Mouse (Mus musculus) embryonic facial prominence, embryonic 12.5 days (tissue): ENCODE results near the gene Muc5b. TPM values are rescaled to one million over a fixed set of nuclear protein-coding genes. Genes with fewer than 3 reads are reported as not detected.

ENCODE experiments used
- ATAC-seq: fragments of 200-750 bp; cut with Nextera tagmentation; 2 replicates; pipeline ENCODE4 v1.8.0; 2017; ENCODE audit not compliant: insufficient number of reproducible peaks, insufficient read depth, low FRiP score, low TSS enrichment
- H3K27ac ChIP-seq: fragments of 300-500 bp; sonication (generic); 2 replicates; pipeline ENCODE4 v1.5.1; 2016; ENCODE audit warnings: mild to moderate bottlenecking
- H3K27me3 ChIP-seq: fragments of 300-500 bp; sonication (generic); 2 replicates; pipeline ENCODE4 v1.6.1; 2016; ENCODE audit warnings: mild to moderate bottlenecking, moderate library complexity
- H3K36me3 ChIP-seq: fragments of 300-500 bp; sonication (generic); 2 replicates; pipeline ENCODE4 v1.6.1; 2016; ENCODE audit warnings: mild to moderate bottlenecking
- H3K4me1 ChIP-seq: fragments of 300-500 bp; sonication (generic); 2 replicates; pipeline ENCODE4 v1.6.1; 2016
- H3K4me2 ChIP-seq: fragments of 300-500 bp; sonication (generic); replicated peaks from 2 replicates; pipeline ENCODE4 v1.6.1; 2016; ENCODE audit warnings: mild to moderate bottlenecking, moderate library complexity
- H3K4me3 ChIP-seq: fragments of 300-500 bp; sonication (generic); 2 replicates; pipeline ENCODE4 v1.5.1; 2016; ENCODE audit warnings: mild to moderate bottlenecking
- H3K9ac ChIP-seq: fragments of 300-500 bp; sonication (generic); 2 replicates; pipeline ENCODE4 v1.6.1; 2016; ENCODE audit warnings: mild to moderate bottlenecking, moderate library complexity
- H3K9me3 ChIP-seq: fragments of 300-500 bp; sonication (generic); 2 replicates; pipeline ENCODE4 v1.6.1; 2016; ENCODE audit warnings: mild to moderate bottlenecking, moderate library complexity
- WGBS: fragments of 180-500 bp; shearing (Covaris S2); methylation state at CpG from one replicate; pipeline ENCODE4 v1.1.7; 2016; 5-methylcytosine and 5-hydroxymethylcytosine counted together
- polyA plus RNA-seq: library from polyadenylated mRNA; unstranded; fragments of >200 nt; fragmentation: Nextera tagmentation; extraction: Ambion mirVana; gene quantifications from 2 replicates; pipeline ENCODE4 v1.2.1, GENCODE M21; 2016

Muc5b gene
- polyA plus RNA-seq, 1 experiment from 2014 or later: 0.03 TPM

DNA sequence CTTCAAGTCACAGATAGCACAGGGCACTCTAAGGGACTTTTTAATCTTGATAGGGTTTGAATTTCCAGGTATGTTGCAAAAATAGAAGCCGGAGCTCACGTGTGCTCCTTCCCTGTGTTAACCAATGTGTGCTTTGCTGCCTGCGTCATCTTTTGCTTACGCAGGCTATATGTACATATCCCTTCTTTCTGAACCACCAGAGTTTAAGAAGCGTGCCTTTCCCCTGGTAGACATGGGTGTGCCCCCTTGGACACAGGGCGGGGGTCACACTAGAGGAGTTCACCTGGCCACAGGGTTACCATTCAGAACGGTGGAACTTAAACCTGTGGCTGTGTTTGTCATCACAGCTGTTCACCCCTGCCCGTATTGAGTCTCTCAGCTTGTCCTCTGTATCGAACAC lies 14.5 kb upstream of the Muc5b start:
- 85% methylated on average over 9 of the region's 9 CpGs for WGBS
- peaks cover 5% of the 10 kb centered on the region; the same call in 1 of the 2 replicates for H3K4me1 ChIP-seq
- H3K27me3 ChIP-seq: no peaks in the 10 kb centered on the region
- no peak for ATAC-seq
- H3K9me3 ChIP-seq: no peaks in the 10 kb centered on the region
- no peak overlapping the region for H3K9ac ChIP-seq
- H3K4me3 ChIP-seq: no peak overlapping the region
- no peaks in the 10 kb centered on the region for H3K36me3 ChIP-seq
- H3K4me2 ChIP-seq: no peak overlapping the region
- H3K27ac ChIP-seq: no peak overlapping the region

DNA sequence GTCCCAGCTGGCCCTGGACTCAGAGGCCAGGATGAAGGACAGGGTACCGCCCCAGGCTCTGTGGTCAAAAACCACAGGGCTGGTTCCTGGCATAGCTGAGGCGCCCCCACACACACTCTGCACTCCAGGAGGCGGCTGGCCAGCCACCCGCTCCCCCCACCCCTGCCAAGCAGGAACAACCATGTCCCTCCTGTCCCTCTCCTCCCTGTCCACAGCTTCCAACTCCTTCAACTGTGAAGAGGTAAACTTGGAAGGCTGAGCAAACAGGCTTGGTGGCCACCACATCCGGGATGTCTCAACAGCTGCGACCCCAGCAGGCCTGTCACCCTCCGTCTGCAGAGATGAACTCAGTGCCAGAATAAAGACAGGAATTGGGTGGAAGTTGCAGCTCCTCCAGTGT lies 2.9 kb upstream of the Muc5b start:
- Histone ChIP-seq H3K9ac (no peak overlapping the region), H3K9me3 (no peaks in the 10 kb centered on the region), H3K36me3 (no peaks in the 10 kb centered on the region), H3K27ac (no peak overlapping the region), H3K4me1 (no peaks in the 10 kb centered on the region), H3K4me3 (no peak overlapping the region), H3K27me3 (no peaks in the 10 kb centered on the region), H3K4me2 (no peak overlapping the region)
- no peak for ATAC-seq
- WGBS: 83% methylated on average over 7 of the region's 7 CpGs

DNA sequence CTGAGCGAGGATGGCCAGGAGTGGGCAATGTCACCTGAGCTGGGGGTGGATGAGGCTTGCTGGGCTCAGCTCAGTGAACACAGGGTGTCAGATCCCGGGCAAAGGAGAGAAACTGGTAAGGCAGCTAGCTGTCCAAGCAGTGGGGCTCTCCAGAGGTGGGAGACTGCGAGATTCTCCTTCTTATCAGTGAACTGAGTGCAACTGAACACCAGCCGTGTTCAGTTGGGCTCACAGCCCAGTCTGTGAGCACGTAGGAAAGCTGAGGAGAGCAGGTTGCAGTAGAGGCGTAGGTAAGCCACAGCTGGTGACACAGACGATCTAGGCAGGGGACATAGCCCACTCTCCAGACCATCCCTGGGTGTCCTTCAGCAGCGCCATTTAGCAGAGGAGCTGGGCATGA lies 2.4 kb upstream of the Muc5b start:
- ATAC-seq: no peak
- no peaks in the 10 kb centered on the region for H3K4me1 ChIP-seq

DNA sequence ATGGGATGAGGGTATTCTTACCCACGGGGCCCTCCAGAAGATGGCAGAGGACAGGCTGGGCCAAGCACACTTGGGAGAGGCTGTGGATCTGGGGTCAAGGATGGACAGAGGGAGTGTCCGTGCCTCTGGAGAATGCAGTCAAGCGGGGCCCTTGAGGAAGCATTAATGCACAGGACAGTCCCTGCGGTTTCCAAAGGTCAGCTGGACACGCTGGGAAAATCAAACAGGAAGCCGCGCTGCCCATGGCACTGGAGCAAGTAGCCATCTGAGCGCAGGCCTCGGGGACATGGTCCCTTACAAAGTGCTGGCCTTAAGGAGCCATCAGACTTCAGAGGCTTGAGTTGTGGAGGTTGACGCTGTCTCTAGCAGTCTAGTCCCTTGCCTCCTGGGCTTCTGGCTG lies 1.5 kb downstream of the Muc5b start:
- no peak for ATAC-seq
- H3K9me3 ChIP-seq: no peaks in the 10 kb centered on the region
- no peak overlapping the region for H3K4me2 ChIP-seq
- no peak overlapping the region for H3K27ac ChIP-seq
- 77% methylated on average over 10 of the region's 10 CpGs for WGBS
- H3K36me3 ChIP-seq: no peaks in the 10 kb centered on the region
- H3K4me3 ChIP-seq: no peak overlapping the region
- no peaks in the 10 kb centered on the region for H3K4me1 ChIP-seq
- H3K27me3 ChIP-seq: no peaks in the 10 kb centered on the region
- no peak overlapping the region for H3K9ac ChIP-seq

More for the DNA sequence above, 2.4 kb upstream of the Muc5b start:
- Histone ChIP-seq H3K4me3 (no peak overlapping the region), H3K36me3 (no peaks in the 10 kb centered on the region), H3K9ac (no peak overlapping the region), H3K27ac (no peak overlapping the region), H3K9me3 (no peaks in the 10 kb centered on the region), H3K4me2 (no peak overlapping the region), H3K27me3 (no peaks in the 10 kb centered on the region)
- 70% methylated on average over 8 of the region's 8 CpGs for WGBS

DNA sequence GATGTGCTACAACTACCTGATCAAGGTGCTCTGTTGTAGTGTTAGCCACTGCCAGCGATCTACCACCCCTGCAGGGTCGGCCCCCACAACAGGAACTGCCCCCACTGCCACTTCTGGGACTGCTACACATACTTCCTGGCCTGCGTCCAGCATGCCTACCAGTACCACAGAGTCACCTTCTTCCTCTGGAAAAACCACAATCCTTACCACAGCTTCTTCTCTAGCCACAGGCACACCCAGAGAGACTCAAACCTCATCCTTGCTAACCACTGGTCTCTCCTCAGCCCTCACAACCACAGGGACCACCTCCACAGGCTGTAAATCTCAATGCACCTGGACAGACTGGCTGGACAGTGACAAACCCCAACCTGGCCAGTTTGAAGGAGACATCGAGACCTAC lies 22.2 kb downstream of the Muc5b start:
- H3K9me3 ChIP-seq: no peaks in the 10 kb centered on the region
- WGBS: 83% methylated on average over 4 of the region's 4 CpGs
- H3K27ac ChIP-seq: no peak overlapping the region
- H3K27me3 ChIP-seq: no peaks in the 10 kb centered on the region
- no peak for ATAC-seq
- H3K4me1 ChIP-seq: no peaks in the 10 kb centered on the region
- no peak overlapping the region for H3K4me2 ChIP-seq
- H3K4me3 ChIP-seq: no peak overlapping the region
- H3K36me3 ChIP-seq: no peaks in the 10 kb centered on the region
- no peak overlapping the region for H3K9ac ChIP-seq

DNA sequence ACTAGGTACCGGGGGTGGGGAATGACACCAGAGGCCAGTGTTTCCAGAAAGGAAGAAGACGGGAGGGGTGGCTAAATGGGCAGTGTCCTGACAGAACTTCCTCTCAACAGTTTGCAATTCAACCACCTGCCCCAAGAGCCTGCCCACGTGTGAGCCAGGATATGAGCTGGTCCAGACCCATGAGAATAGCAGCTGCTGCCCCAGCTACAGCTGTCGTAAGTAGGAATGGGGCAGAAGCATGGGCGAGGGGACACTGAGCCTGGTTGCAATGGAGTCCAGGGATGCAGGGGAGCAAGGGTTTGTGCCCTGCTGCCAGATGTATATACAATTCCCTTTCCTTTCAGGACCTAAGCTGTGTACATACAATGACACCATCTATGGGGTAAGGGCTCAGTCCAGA lies 30.8 kb downstream of the Muc5b start:
- Histone ChIP-seq H3K27me3 (no peaks in the 10 kb centered on the region), H3K9me3 (no peaks in the 10 kb centered on the region), H3K4me2 (no peak overlapping the region), H3K36me3 (peaks cover 22% of the 10 kb centered on the region), H3K4me3 (no peak overlapping the region), H3K27ac (no peak overlapping the region), H3K4me1 (no peaks in the 10 kb centered on the region), H3K9ac (no peak overlapping the region)
- WGBS: 72% methylated on average over 5 of the region's 5 CpGs
- ATAC-seq: no peak

DNA sequence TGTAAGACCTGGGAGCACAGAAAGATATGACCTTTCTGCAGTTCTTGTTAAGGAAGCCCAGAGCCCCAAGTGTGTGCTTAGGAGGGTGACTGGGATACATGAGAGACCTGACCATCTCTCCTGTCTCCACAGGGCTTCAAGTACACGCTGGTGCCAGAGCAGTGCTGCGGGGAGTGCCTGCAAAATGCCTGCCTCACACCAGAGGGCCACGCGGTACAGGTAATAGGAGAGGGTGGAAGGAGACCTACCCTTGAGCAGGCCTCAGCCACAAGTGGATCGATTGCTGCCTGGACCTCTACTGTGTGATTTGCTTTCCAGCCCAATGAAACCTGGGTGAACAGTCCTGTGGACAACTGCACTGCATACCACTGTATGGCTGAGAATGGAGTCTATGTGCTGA lies 31.7 kb downstream of the Muc5b start:
- Histone ChIP-seq H3K36me3 (peaks cover 28% of the 10 kb centered on the region), H3K9ac (no peak overlapping the region), H3K4me2 (no peak overlapping the region), H3K4me3 (no peak overlapping the region), H3K27ac (no peak overlapping the region), H3K4me1 (no peaks in the 10 kb centered on the region), H3K9me3 (no peaks in the 10 kb centered on the region), H3K27me3 (no peaks in the 10 kb centered on the region)
- no peak for ATAC-seq
- WGBS: 73% methylated on average over 5 of the region's 5 CpGs

DNA sequence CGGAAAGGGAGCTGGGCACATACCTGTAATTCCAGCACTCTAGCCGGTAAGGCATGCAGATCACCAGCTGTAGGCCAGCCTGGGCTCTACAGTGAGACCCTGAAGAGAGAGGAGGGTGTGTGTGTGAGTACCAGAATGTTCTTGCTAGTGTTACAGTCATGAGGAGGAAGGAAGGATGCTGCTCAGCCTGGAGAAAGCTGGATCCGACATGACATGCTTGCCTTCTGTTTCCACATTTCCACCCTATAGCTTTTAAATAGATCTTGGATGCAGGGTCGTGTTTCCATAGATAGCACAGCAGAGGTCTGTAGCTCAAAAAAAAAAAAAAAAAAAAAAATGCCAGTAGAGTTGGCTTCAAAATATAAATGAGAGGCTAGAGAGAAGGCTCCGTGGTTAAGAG lies 36.0 kb downstream of the Muc5b start:
- 85% methylated on average over 5 of the region's 5 CpGs for WGBS
- H3K4me1 ChIP-seq: no peaks in the 10 kb centered on the region
- no peaks in the 10 kb centered on the region for H3K27me3 ChIP-seq
- H3K9ac ChIP-seq: no peak overlapping the region
- H3K9me3 ChIP-seq: no peaks in the 10 kb centered on the region
- H3K4me2 ChIP-seq: no peak overlapping the region
- ATAC-seq: no peak
- H3K27ac ChIP-seq: no peak overlapping the region
- H3K36me3 ChIP-seq: peaks cover 45% of the 10 kb centered on the region
- no peak overlapping the region for H3K4me3 ChIP-seq

DNA sequence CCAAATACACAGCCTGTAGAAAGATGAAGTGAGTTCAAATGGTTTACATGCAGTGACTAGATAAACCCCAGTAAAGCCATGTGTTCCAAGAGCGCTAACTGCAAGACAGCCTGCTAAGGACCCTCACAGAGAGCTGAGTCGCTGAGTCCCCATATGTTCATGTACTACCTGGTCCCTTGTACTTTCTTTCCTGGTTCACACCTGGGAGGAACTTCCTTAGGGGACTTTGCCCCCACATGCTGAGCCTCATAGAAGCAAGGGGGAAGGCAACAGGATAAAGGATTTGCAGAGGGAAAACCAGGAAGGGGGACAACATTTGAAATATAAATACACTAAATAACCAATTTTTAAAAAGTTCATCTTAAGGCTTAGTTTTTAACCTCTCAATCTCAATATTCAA lies 39.9 kb downstream of the Muc5b start:
- H3K4me3 ChIP-seq: no peak overlapping the region
- H3K27ac ChIP-seq: no peak overlapping the region
- H3K9me3 ChIP-seq: no peaks in the 10 kb centered on the region
- no peak overlapping the region for H3K4me2 ChIP-seq
- ATAC-seq: no peak
- H3K27me3 ChIP-seq: no peaks in the 10 kb centered on the region
- H3K9ac ChIP-seq: no peak overlapping the region
- H3K36me3 ChIP-seq: peaks cover 63% of the 10 kb centered on the region
- H3K4me1 ChIP-seq: no peaks in the 10 kb centered on the region
- 92% methylated on average over 2 of the region's 2 CpGs for WGBS

DNA sequence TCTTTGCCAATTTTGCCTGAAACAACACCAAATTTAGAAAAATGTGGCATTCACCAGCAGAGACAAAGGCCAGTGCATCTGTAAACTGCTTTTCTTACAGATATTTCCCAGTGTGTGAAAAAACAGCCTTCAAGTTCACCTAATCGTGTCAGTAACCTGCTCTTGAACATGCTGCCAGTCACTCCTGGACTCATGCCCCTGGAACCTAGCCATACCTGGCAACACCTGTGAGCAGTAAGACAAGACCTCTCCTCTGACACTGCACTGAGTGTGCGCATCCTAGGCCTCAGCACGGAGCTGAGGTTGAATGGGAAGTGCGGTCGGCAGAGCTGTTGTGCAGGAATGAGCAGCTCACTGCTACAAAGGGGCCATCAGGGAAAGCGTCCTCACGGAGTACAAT lies 53.3 kb downstream of the Muc5b start:
- H3K27me3 ChIP-seq: no peaks in the 10 kb centered on the region
- H3K9me3 ChIP-seq: no peaks in the 10 kb centered on the region
- H3K36me3 ChIP-seq: peaks cover 58% of the 10 kb centered on the region
- no peak overlapping the region for H3K27ac ChIP-seq
- H3K4me3 ChIP-seq: no peak overlapping the region
- 94% methylated on average over 7 of the region's 7 CpGs for WGBS
- no peak for ATAC-seq
- H3K9ac ChIP-seq: no peak overlapping the region
- no peaks in the 10 kb centered on the region for H3K4me1 ChIP-seq
- H3K4me2 ChIP-seq: no peak overlapping the region

DNA sequence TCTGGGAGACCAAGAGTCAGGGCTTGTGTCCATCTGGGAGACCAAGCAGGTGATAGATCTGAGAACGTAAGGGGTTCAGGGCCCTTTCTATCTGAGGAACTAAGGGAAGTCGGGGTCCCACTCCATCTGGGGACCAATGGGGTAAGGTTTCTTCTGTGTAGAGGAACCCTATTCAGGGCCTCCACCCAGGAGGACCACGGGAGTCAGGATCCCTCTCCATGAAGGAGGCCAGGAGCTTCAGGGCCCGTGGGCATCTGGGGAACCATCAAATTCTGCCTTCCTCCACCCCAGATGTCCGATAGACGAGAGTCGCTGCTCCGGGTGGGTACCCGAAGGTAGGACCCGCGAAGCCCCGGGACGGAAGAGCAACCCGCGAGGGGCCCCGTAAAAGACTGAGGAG lies 63.0 kb downstream of the Muc5b start:
- ATAC-seq: peak; percentile 42; the same call in 1 of the 2 replicates
- H3K9ac ChIP-seq: peak overlapping the region; percentile 87
- H3K27me3 ChIP-seq: peaks cover 5% of the 10 kb centered on the region; the same call in 1 of the 2 replicates
- no peaks in the 10 kb centered on the region for H3K36me3 ChIP-seq
- WGBS: under 1% methylated on average over 16 of the region's 16 CpGs
- peak overlapping the region; percentile 47; the same call in 1 of the 2 replicates for H3K27ac ChIP-seq
- peak overlapping the region; percentile 67 for H3K4me2 ChIP-seq
- peak overlapping the region; percentile 77 for H3K4me3 ChIP-seq
- H3K9me3 ChIP-seq: no peaks in the 10 kb centered on the region
- H3K4me1 ChIP-seq: peaks cover 15% of the 10 kb centered on the region

DNA sequence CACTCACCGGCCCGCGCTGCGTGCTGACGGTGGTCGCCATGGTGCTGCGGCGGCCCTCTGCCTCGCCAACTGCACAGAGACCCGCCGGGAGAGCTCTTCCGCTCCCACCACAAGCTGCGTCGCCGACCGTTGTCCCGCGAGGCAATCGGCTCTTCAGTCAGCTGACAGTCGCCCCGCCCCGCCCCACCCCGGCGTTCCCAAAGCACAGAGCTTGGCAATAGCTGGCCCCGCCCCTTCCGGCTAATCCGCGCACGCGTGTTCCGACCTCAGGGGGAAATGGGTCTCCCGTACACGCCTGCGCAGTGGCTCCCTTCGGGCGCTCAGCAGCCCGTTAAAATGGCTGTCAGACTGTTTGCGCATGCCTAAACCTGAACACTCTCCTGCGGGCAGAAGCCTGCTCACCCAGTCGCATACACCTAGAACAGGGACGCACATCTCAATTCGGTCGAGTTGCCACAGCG lies 63.4 kb downstream of the Muc5b start:
- Histone ChIP-seq H3K27me3 (peaks cover 5% of the 10 kb centered on the region; the same call in 1 of the 2 replicates), H3K4me2 (peak overlapping the region; percentile 67), H3K9ac (peak overlapping the region; percentile 87), H3K27ac (peak overlapping the region; percentile 54; the same call in 1 of the 2 replicates), H3K4me3 (peak overlapping the region; percentile 77), H3K36me3 (no peaks in the 10 kb centered on the region), H3K9me3 (no peaks in the 10 kb centered on the region), H3K4me1 (peaks cover 15% of the 10 kb centered on the region)
- under 1% methylated on average over 44 of the region's 44 CpGs for WGBS
- peak; percentile 94 for ATAC-seq

DNA sequence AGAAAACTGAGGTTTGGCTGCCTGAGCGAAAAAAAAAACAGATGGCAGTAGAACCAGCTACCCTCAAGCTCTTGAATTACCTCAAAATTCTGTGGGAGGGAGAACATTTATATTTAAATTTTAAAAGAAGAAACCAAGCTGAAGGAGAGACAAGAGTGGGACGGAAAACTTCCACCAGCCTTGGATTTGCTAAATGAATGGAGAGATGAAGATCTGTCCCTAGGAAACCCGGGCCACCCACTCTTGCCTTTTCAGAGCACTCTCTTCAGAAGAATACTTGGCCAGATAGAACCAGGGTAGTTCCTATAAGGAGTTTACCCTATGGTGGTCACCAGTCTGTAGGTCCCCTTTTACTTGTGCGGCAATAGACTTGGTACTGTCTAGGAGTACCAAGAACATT lies 63.9 kb downstream of the Muc5b start:
- Histone ChIP-seq H3K27me3 (peaks cover 5% of the 10 kb centered on the region; the same call in 1 of the 2 replicates), H3K27ac (peak overlapping the region; percentile 54; the same call in 1 of the 2 replicates), H3K36me3 (no peaks in the 10 kb centered on the region), H3K4me2 (peak overlapping the region; percentile 67), H3K9me3 (no peaks in the 10 kb centered on the region), H3K9ac (peak overlapping the region; percentile 50), H3K4me3 (peak overlapping the region; percentile 77), H3K4me1 (peaks cover 15% of the 10 kb centered on the region)
- no peak for ATAC-seq
- WGBS: 71% methylated on average over 4 of the region's 4 CpGs
